Mouse (Mus musculus): ENCODE measurements at regions not wholly inside any gene's neighbourhood (a gene's known extent, or its start where the extent isn't known, plus 50 kb on each side); places are given as distances from the start of the nearest gene placed in this dataset.

DNA sequence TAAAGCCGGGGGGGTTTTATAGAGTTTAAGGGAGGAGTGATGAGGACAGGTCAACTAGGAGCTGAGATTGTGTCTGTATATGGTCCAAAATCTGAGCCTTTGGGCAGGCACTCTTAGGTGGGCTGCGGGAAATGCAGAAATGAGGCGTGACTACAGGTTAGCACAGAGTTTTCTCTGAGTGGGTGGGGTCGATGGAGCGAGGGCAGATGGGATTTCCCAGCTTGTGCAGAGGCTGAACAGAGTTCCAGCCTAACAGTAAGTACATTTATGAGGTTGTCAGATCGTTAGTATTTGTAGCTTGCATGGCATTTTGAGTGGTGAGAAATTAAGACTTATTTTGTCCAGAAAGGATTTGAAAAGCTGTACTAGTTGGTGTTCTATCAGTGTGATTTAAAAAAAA lies 1358.4 kb downstream of the Gsdmc2 start:
- 75% methylated on average over 6 of the region's 6 CpGs for WGBS
- no peak overlapping the region for H3K4me2 ChIP-seq (replicated peaks; ENCODE audit: low read depth, low read length)
- H3K27me3 ChIP-seq (ENCODE audit: control insufficient read depth, insufficient read depth, low read length): no peaks in the 10 kb centered on the region
- H3K9me3 ChIP-seq (ENCODE audit: control insufficient read depth, low read depth, low read length): no peaks in the 10 kb centered on the region
- H3K27ac ChIP-seq (ENCODE audit: low read length): no peak overlapping the region
- H3K4me3 ChIP-seq (ENCODE audit: low read depth, low read length): no peak overlapping the region
- no peaks in the 10 kb centered on the region for H3K36me3 ChIP-seq (ENCODE audit: control insufficient read depth, insufficient read depth, low read length)
- no peak overlapping the region for H3K9ac ChIP-seq (replicated peaks; ENCODE audit: low read depth, low read length)
- ATAC-seq (ENCODE audit: insufficient number of reproducible peaks, insufficient read depth, low FRiP score, low read depth): no peak
- no peaks in the 10 kb centered on the region for H3K4me1 ChIP-seq (ENCODE audit: control insufficient read depth, insufficient read depth, low read length)

GRCm38 (mm10) chr15:62484350-62484749 lies 1360.6 kb downstream of the Gsdmc2 start:
- H3K4me2 ChIP-seq (replicated peaks; ENCODE audit: low read depth, low read length): no peak overlapping the region
- no peak overlapping the region for H3K4me3 ChIP-seq (ENCODE audit: low read depth, low read length)
- ATAC-seq (ENCODE audit: insufficient number of reproducible peaks, insufficient read depth, low FRiP score, low read depth): no peak
- WGBS: 90% methylated on average over 3 of the region's 3 CpGs
- H3K36me3 ChIP-seq (ENCODE audit: control insufficient read depth, insufficient read depth, low read length): no peaks in the 10 kb centered on the region
- H3K27ac ChIP-seq (ENCODE audit: low read length): no peak overlapping the region
- no peaks in the 10 kb centered on the region for H3K9me3 ChIP-seq (ENCODE audit: control insufficient read depth, low read depth, low read length)
- H3K4me1 ChIP-seq (ENCODE audit: control insufficient read depth, insufficient read depth, low read length): no peaks in the 10 kb centered on the region
- no peaks in the 10 kb centered on the region for H3K27me3 ChIP-seq (ENCODE audit: control insufficient read depth, insufficient read depth, low read length)
- H3K9ac ChIP-seq (replicated peaks; ENCODE audit: low read depth, low read length): no peak overlapping the region

- Histone ChIP-seq H3K9ac (replicated peaks; ENCODE audit: low read depth, low read length) (no peak overlapping the region), H3K9me3 (ENCODE audit: control insufficient read depth, low read depth, low read length) (no peaks in the 10 kb centered on the region), H3K4me3 (ENCODE audit: low read depth, low read length) (no peak overlapping the region), H3K27ac (ENCODE audit: low read length) (no peak overlapping the region), H3K36me3 (ENCODE audit: control insufficient read depth, insufficient read depth, low read length) (no peaks in the 10 kb centered on the region), H3K27me3 (ENCODE audit: control insufficient read depth, insufficient read depth, low read length) (no peaks in the 10 kb centered on the region), H3K4me1 (ENCODE audit: control insufficient read depth, insufficient read depth, low read length) (no peaks in the 10 kb centered on the region), H3K4me2 (replicated peaks; ENCODE audit: low read depth, low read length) (no peak overlapping the region)
- 79% methylated on average over 1 of the region's 1 CpGs for WGBS
- no peak for ATAC-seq (ENCODE audit: insufficient number of reproducible peaks, insufficient read depth, low FRiP score, low read depth)
Measured at GRCm38 (mm10) chr15:62483534-62483933, 1361.4 kb downstream of the Gsdmc2 start.

- WGBS: 83% methylated on average over 7 of the region's 7 CpGs
Measured at GRCm38 (mm10) chr15:62482357-62482756, 1362.6 kb downstream of the Gsdmc2 start.

DNA sequence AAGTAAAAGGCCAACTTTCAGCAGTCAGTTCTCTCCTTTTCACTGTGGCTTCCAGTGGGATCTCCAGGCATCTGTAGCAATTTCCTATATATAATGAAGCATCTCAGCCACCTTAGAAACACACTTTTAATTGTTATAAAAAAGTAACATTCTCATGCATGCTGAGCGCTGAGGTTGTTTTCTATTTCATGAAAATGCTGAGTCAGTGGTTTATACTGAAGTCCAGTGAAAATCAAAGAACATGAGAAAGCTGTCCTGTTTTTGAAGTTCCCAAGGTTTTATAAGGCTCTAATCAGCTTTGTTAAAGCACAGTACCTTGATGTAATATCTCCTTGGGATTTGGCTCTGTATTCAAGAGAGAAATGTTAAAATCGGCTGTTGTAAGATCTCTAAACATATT lies 1367.2 kb downstream of the Gsdmc2 start:
- Histone ChIP-seq H3K9me3 (ENCODE audit: control insufficient read depth, low read depth, low read length) (no peaks in the 10 kb centered on the region), H3K36me3 (ENCODE audit: control insufficient read depth, insufficient read depth, low read length) (no peaks in the 10 kb centered on the region), H3K4me1 (ENCODE audit: control insufficient read depth, insufficient read depth, low read length) (no peaks in the 10 kb centered on the region), H3K27me3 (ENCODE audit: control insufficient read depth, insufficient read depth, low read length) (no peaks in the 10 kb centered on the region), H3K4me2 (replicated peaks; ENCODE audit: low read depth, low read length) (no peak overlapping the region), H3K27ac (ENCODE audit: low read length) (no peak overlapping the region), H3K9ac (replicated peaks; ENCODE audit: low read depth, low read length) (no peak overlapping the region), H3K4me3 (ENCODE audit: low read depth, low read length) (no peak overlapping the region)
- 88% methylated on average over 2 of the region's 2 CpGs for WGBS
- no peak for ATAC-seq (ENCODE audit: insufficient number of reproducible peaks, insufficient read depth, low FRiP score, low read depth)

More at GRCm38 (mm10) chr15:62482357-62482756, 1362.6 kb downstream of the Gsdmc2 start:
- H3K4me3 ChIP-seq (ENCODE audit: low read depth, low read length): no peak overlapping the region
- no peaks in the 10 kb centered on the region for H3K36me3 ChIP-seq (ENCODE audit: control insufficient read depth, insufficient read depth, low read length)
- no peak overlapping the region for H3K4me2 ChIP-seq (replicated peaks; ENCODE audit: low read depth, low read length)
- no peaks in the 10 kb centered on the region for H3K4me1 ChIP-seq (ENCODE audit: control insufficient read depth, insufficient read depth, low read length)
- H3K27ac ChIP-seq (ENCODE audit: low read length): no peak overlapping the region
- H3K27me3 ChIP-seq (ENCODE audit: control insufficient read depth, insufficient read depth, low read length): no peaks in the 10 kb centered on the region
- ATAC-seq (ENCODE audit: insufficient number of reproducible peaks, insufficient read depth, low FRiP score, low read depth): no peak
- H3K9ac ChIP-seq (replicated peaks; ENCODE audit: low read depth, low read length): no peak overlapping the region
- no peaks in the 10 kb centered on the region for H3K9me3 ChIP-seq (ENCODE audit: control insufficient read depth, low read depth, low read length)

DNA sequence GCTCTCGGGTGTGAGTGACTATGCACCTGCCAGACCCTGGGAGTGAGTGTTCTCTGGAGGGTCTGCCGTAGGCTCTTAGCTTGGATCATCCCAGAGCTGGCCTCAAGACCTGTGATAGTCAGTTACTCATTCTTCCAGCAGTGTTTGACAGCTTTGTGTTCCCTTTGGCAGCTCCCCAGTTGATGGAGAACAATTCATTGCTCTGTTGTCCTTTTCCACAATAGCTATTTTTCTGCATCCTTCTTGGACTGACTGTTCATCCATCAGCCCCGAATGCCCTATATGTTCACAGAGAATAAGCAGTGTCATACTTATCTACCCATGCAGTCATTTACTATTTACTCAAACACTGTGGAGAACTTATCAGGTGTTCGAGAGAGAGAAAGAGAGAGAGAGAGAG lies 1368.5 kb downstream of the Gsdmc2 start:
- no peak for ATAC-seq (ENCODE audit: insufficient number of reproducible peaks, insufficient read depth, low FRiP score, low read depth)
- 66% methylated on average over 4 of the region's 4 CpGs for WGBS
- no peak overlapping the region for H3K4me2 ChIP-seq (replicated peaks; ENCODE audit: low read depth, low read length)
- H3K27ac ChIP-seq (ENCODE audit: low read length): no peak overlapping the region
- no peaks in the 10 kb centered on the region for H3K27me3 ChIP-seq (ENCODE audit: control insufficient read depth, insufficient read depth, low read length)
- H3K4me3 ChIP-seq (ENCODE audit: low read depth, low read length): no peak overlapping the region
- H3K9ac ChIP-seq (replicated peaks; ENCODE audit: low read depth, low read length): no peak overlapping the region
- no peaks in the 10 kb centered on the region for H3K9me3 ChIP-seq (ENCODE audit: control insufficient read depth, low read depth, low read length)
- H3K4me1 ChIP-seq (ENCODE audit: control insufficient read depth, insufficient read depth, low read length): no peaks in the 10 kb centered on the region
- no peaks in the 10 kb centered on the region for H3K36me3 ChIP-seq (ENCODE audit: control insufficient read depth, insufficient read depth, low read length)

GRCm38 (mm10) chr15:62470683-62471331 lies 1374.2 kb downstream of the Gsdmc2 start:
- no peak for ATAC-seq (ENCODE audit: insufficient number of reproducible peaks, insufficient read depth, low FRiP score, low read depth)
- H3K4me1 ChIP-seq (ENCODE audit: control insufficient read depth, insufficient read depth, low read length): no peaks in the 10 kb centered on the region
- no peak overlapping the region for H3K27ac ChIP-seq (ENCODE audit: low read length)
- no peak overlapping the region for H3K4me3 ChIP-seq (ENCODE audit: low read depth, low read length)
- WGBS: 50% methylated on average over 7 of the region's 7 CpGs
- no peak overlapping the region for H3K9ac ChIP-seq (replicated peaks; ENCODE audit: low read depth, low read length)
- no peaks in the 10 kb centered on the region for H3K27me3 ChIP-seq (ENCODE audit: control insufficient read depth, insufficient read depth, low read length)
- no peaks in the 10 kb centered on the region for H3K36me3 ChIP-seq (ENCODE audit: control insufficient read depth, insufficient read depth, low read length)
- no peaks in the 10 kb centered on the region for H3K9me3 ChIP-seq (ENCODE audit: control insufficient read depth, low read depth, low read length)
- no peak overlapping the region for H3K4me2 ChIP-seq (replicated peaks; ENCODE audit: low read depth, low read length)

DNA sequence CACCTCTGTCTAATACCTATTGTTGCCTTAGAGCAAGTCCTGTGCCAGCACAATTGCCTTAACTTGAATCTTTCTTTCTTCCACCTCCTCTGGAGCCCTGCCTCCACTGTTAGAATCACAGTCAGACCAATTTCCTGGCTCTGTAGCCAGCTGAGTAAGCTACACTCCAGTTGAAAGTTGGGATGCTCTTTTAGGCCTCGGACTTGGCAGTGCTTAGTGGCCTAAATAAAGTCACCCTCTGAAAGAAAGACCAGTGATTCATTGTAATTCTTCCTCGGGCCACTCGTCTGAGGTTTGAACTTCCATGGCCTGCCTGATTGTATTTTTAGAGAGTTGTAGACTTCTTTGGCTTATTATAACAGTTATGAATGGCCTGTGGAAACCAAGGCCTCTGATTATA lies 1376.9 kb downstream of the Gsdmc2 start:
- Histone ChIP-seq H3K27ac (ENCODE audit: low read length) (no peak overlapping the region), H3K4me1 (ENCODE audit: control insufficient read depth, insufficient read depth, low read length) (no peaks in the 10 kb centered on the region), H3K4me2 (replicated peaks; ENCODE audit: low read depth, low read length) (no peak overlapping the region), H3K4me3 (ENCODE audit: low read depth, low read length) (no peak overlapping the region), H3K36me3 (ENCODE audit: control insufficient read depth, insufficient read depth, low read length) (no peaks in the 10 kb centered on the region), H3K9me3 (ENCODE audit: control insufficient read depth, low read depth, low read length) (no peaks in the 10 kb centered on the region), H3K27me3 (ENCODE audit: control insufficient read depth, insufficient read depth, low read length) (no peaks in the 10 kb centered on the region), H3K9ac (replicated peaks; ENCODE audit: low read depth, low read length) (no peak overlapping the region)
- WGBS: 65% methylated on average over 3 of the region's 3 CpGs
- ATAC-seq (ENCODE audit: insufficient number of reproducible peaks, insufficient read depth, low FRiP score, low read depth): no peak

GRCm38 (mm10) chr15:62466856-62467255 lies 1378.1 kb downstream of the Gsdmc2 start:
- Histone ChIP-seq H3K27ac (ENCODE audit: low read length) (no peak overlapping the region), H3K4me3 (ENCODE audit: low read depth, low read length) (no peak overlapping the region), H3K9me3 (ENCODE audit: control insufficient read depth, low read depth, low read length) (no peaks in the 10 kb centered on the region), H3K4me1 (ENCODE audit: control insufficient read depth, insufficient read depth, low read length) (no peaks in the 10 kb centered on the region), H3K9ac (replicated peaks; ENCODE audit: low read depth, low read length) (no peak overlapping the region), H3K27me3 (ENCODE audit: control insufficient read depth, insufficient read depth, low read length) (no peaks in the 10 kb centered on the region), H3K4me2 (replicated peaks; ENCODE audit: low read depth, low read length) (no peak overlapping the region), H3K36me3 (ENCODE audit: control insufficient read depth, insufficient read depth, low read length) (no peaks in the 10 kb centered on the region)
- ATAC-seq (ENCODE audit: insufficient number of reproducible peaks, insufficient read depth, low FRiP score, low read depth): no peak
